Mouse (Mus musculus) stomach, embryonic 15.5 days (tissue): Measurements from ENCODE around the gene Zfp276. TPM values are rescaled to one million over a fixed set of nuclear protein-coding genes. Genes with fewer than 3 reads are reported as not detected.
"Not testable (repeated sequence)": the region's sequence is repeated elsewhere in the genome, so short reads cannot be mapped to it uniquely, and the experiment has no call there.

ENCODE experiments used
- ATAC-seq: fragments of 200-750 bp; cut with Nextera tagmentation; 2 replicates; pipeline ENCODE4 v1.8.0; 2017; ENCODE audit warnings: low read depth, moderate number of reproducible peaks, moderate TSS enrichment; ENCODE audit not compliant: insufficient read depth, low FRiP score
- H3K27ac ChIP-seq: fragments of 300-500 bp; sonication (generic); 2 replicates; pipeline ENCODE4 v1.5.1; 2015; ENCODE audit warnings: mild to moderate bottlenecking, inconsistent platforms
- H3K27me3 ChIP-seq: fragments of 300-500 bp; sonication (generic); replicated peaks from 2 replicates; pipeline ENCODE4 v1.6.1; 2015; ENCODE audit warnings: inconsistent platforms
- H3K36me3 ChIP-seq: fragments of 300-500 bp; sonication (generic); 2 replicates; pipeline ENCODE4 v1.6.1; 2015; ENCODE audit warnings: inconsistent platforms
- H3K4me1 ChIP-seq: fragments of 300-500 bp; sonication (generic); 2 replicates; pipeline ENCODE4 v1.6.1; 2015; ENCODE audit warnings: inconsistent platforms
- H3K4me2 ChIP-seq: fragments of 300-500 bp; sonication (generic); 2 replicates; pipeline ENCODE4 v1.6.1; 2015; ENCODE audit warnings: mild to moderate bottlenecking, inconsistent platforms
- H3K4me3 ChIP-seq: fragments of 300-500 bp; sonication (generic); replicated peaks from 2 replicates; pipeline ENCODE4 v1.5.1; 2015; ENCODE audit warnings: inconsistent platforms
- H3K9ac ChIP-seq: fragments of 300-500 bp; sonication (generic); 2 replicates; pipeline ENCODE4 v1.6.1; 2015; ENCODE audit warnings: inconsistent platforms
- H3K9me3 ChIP-seq: fragments of 300-500 bp; sonication (generic); 2 replicates; pipeline ENCODE4 v1.6.1; 2016; ENCODE audit warnings: inconsistent platforms
- WGBS: fragments of 180-500 bp; shearing (Covaris S2); methylation state at CpG from one replicate; pipeline ENCODE4 v1.1.7; 2015; 5-methylcytosine and 5-hydroxymethylcytosine counted together
- polyA plus RNA-seq: library from polyadenylated mRNA; unstranded; fragments of >200 nt; fragmentation: Nextera tagmentation; extraction: Ambion mirVana; gene quantifications from 2 replicates; pipeline ENCODE4 v1.2.1, GENCODE M21; 2015

The Zfp276 gene
- polyA plus RNA-seq, 1 experiment from 2014 or later: 21.0 TPM

- no peak for ATAC-seq
- WGBS: 64% methylated on average over 7 of the region's 7 CpGs
- H3K9ac ChIP-seq: no peak overlapping the region
- H3K4me1 ChIP-seq: no peaks in the 10 kb centered on the region
- no peaks in the 10 kb centered on the region for H3K9me3 ChIP-seq
- H3K36me3 ChIP-seq: peaks cover 3% of the 10 kb centered on the region; the same call in 1 of the 2 replicates
- H3K27me3 ChIP-seq: no peaks in the 10 kb centered on the region
- H3K4me3 ChIP-seq: no peak overlapping the region
- H3K4me2 ChIP-seq: no peak overlapping the region
- no peak overlapping the region for H3K27ac ChIP-seq
Observed at GRCm38 (mm10) chr8:123278445-123278844, 24.4 kb downstream of the Zfp276 start.

GRCm38 (mm10) chr8:123279828-123280227 is 25.8 kb downstream of the Zfp276 start:
- 91% methylated on average over 4 of the region's 4 CpGs for WGBS
- Histone ChIP-seq H3K36me3 (peaks cover 3% of the 10 kb centered on the region; the same call in 1 of the 2 replicates), H3K27ac (no peak overlapping the region), H3K9me3 (no peaks in the 10 kb centered on the region), H3K4me2 (no peak overlapping the region), H3K9ac (no peak overlapping the region), H3K4me3 (no peak overlapping the region), H3K4me1 (no peaks in the 10 kb centered on the region), H3K27me3 (no peaks in the 10 kb centered on the region)
- no peak for ATAC-seq

- no peaks in the 10 kb centered on the region for H3K27me3 ChIP-seq
- H3K9me3 ChIP-seq: no peaks in the 10 kb centered on the region
- H3K27ac ChIP-seq: no peak overlapping the region
- H3K4me2 ChIP-seq: no peak overlapping the region
- H3K36me3 ChIP-seq: peaks cover 3% of the 10 kb centered on the region; the same call in 1 of the 2 replicates
- no peak overlapping the region for H3K9ac ChIP-seq
- ATAC-seq: no peak
- 88% methylated on average over 13 of the region's 13 CpGs for WGBS
- no peak overlapping the region for H3K4me3 ChIP-seq
- H3K4me1 ChIP-seq: no peaks in the 10 kb centered on the region
Observed at GRCm38 (mm10) chr8:123280302-123281094, 26.5 kb downstream of the Zfp276 start.

GRCm38 (mm10) chr8:123282994-123283393 is 29.0 kb downstream of the Zfp276 start:
- 90% methylated on average over 5 of the region's 6 CpGs for WGBS
- H3K9ac ChIP-seq, H3K27me3 ChIP-seq, H3K4me3 ChIP-seq, H3K4me1 ChIP-seq, ATAC-seq, H3K27ac ChIP-seq, H3K4me2 ChIP-seq, H3K36me3 ChIP-seq, H3K9me3 ChIP-seq: not testable (repeated sequence)

- Histone ChIP-seq H3K36me3 (0 out of 2 replicates have a peak, but pooled peaks cover 10% of the 10 kb centered on the region), H3K4me3 (no peak overlapping the region), H3K9me3 (no peaks in the 10 kb centered on the region), H3K9ac (no peak overlapping the region), H3K27me3 (no peaks in the 10 kb centered on the region), H3K4me2 (no peak overlapping the region), H3K4me1 (no peaks in the 10 kb centered on the region), H3K27ac (no peak overlapping the region)
- ATAC-seq: no peak
- WGBS: 83% methylated on average over 7 of the region's 7 CpGs
Observed at GRCm38 (mm10) chr8:123283991-123284390, 30.0 kb downstream of the Zfp276 start.

GRCm38 (mm10) chr8:123284493-123284892 is 30.5 kb downstream of the Zfp276 start:
- Histone ChIP-seq H3K4me2 (no peak overlapping the region), H3K27me3 (no peaks in the 10 kb centered on the region), H3K9ac (no peak overlapping the region), H3K9me3 (no peaks in the 10 kb centered on the region), H3K36me3 (0 out of 2 replicates have a peak, but pooled peaks cover 10% of the 10 kb centered on the region), H3K4me1 (no peaks in the 10 kb centered on the region), H3K27ac (no peak overlapping the region), H3K4me3 (no peak overlapping the region)
- 88% methylated on average over 5 of the region's 5 CpGs for WGBS
- no peak for ATAC-seq

- H3K4me1 ChIP-seq: no peaks in the 10 kb centered on the region
Observed at GRCm38 (mm10) chr8:123287362-123287761, 33.4 kb downstream of the Zfp276 start.

GRCm38 (mm10) chr8:123290166-123290565 is 36.2 kb downstream of the Zfp276 start:
- WGBS: 73% methylated on average over 4 of the region's 4 CpGs
- ATAC-seq: no peak

More at GRCm38 (mm10) chr8:123287362-123287761, 33.4 kb downstream of the Zfp276 start:
- no peak overlapping the region for H3K9ac ChIP-seq
- 94% methylated on average over 17 of the region's 17 CpGs for WGBS
- no peaks in the 10 kb centered on the region for H3K27me3 ChIP-seq
- no peak overlapping the region for H3K27ac ChIP-seq
- H3K9me3 ChIP-seq: no peaks in the 10 kb centered on the region
- 0 out of 2 replicates have a peak, but pooled peaks cover 8% of the 10 kb centered on the region for H3K36me3 ChIP-seq
- H3K4me2 ChIP-seq: no peak overlapping the region
- no peak for ATAC-seq
- no peak overlapping the region for H3K4me3 ChIP-seq

GRCm38 (mm10) chr8:123290679-123291078 is 36.7 kb downstream of the Zfp276 start:
- ATAC-seq: no peak
- no peak overlapping the region for H3K4me3 ChIP-seq
- WGBS: 95% methylated on average over 8 of the region's 8 CpGs
- no peaks in the 10 kb centered on the region for H3K4me1 ChIP-seq
- H3K36me3 ChIP-seq: peaks cover 11% of the 10 kb centered on the region; the same call in 1 of the 2 replicates
- no peak overlapping the region for H3K4me2 ChIP-seq
- no peaks in the 10 kb centered on the region for H3K9me3 ChIP-seq
- no peak overlapping the region for H3K9ac ChIP-seq
- no peaks in the 10 kb centered on the region for H3K27me3 ChIP-seq
- H3K27ac ChIP-seq: no peak overlapping the region

More at GRCm38 (mm10) chr8:123290166-123290565, 36.2 kb downstream of the Zfp276 start:
- no peaks in the 10 kb centered on the region for H3K9me3 ChIP-seq
- H3K4me1 ChIP-seq: no peaks in the 10 kb centered on the region
- no peak overlapping the region for H3K4me2 ChIP-seq
- no peaks in the 10 kb centered on the region for H3K27me3 ChIP-seq
- H3K36me3 ChIP-seq: peaks cover 8% of the 10 kb centered on the region; the same call in 1 of the 2 replicates
- no peak overlapping the region for H3K4me3 ChIP-seq
- H3K9ac ChIP-seq: no peak overlapping the region
- no peak overlapping the region for H3K27ac ChIP-seq

- H3K36me3 ChIP-seq: peaks cover 15% of the 10 kb centered on the region
- H3K4me1 ChIP-seq: no peaks in the 10 kb centered on the region
- H3K9ac ChIP-seq: no peak overlapping the region
- ATAC-seq: no peak
- no peak overlapping the region for H3K27ac ChIP-seq
- H3K4me3 ChIP-seq: no peak overlapping the region
- H3K4me2 ChIP-seq: no peak overlapping the region
- H3K27me3 ChIP-seq: no peaks in the 10 kb centered on the region
- WGBS: 85% methylated on average over 8 of the region's 8 CpGs
- no peaks in the 10 kb centered on the region for H3K9me3 ChIP-seq
Observed at GRCm38 (mm10) chr8:123291716-123292115, 37.7 kb downstream of the Zfp276 start.

- H3K36me3 ChIP-seq: peaks cover 15% of the 10 kb centered on the region
- no peaks in the 10 kb centered on the region for H3K27me3 ChIP-seq
- ATAC-seq: no peak
- no peak overlapping the region for H3K27ac ChIP-seq
- no peak overlapping the region for H3K4me2 ChIP-seq
- H3K4me1 ChIP-seq: no peaks in the 10 kb centered on the region
- H3K9me3 ChIP-seq: no peaks in the 10 kb centered on the region
- WGBS: 87% methylated on average over 3 of the region's 3 CpGs
- H3K4me3 ChIP-seq: no peak overlapping the region
- no peak overlapping the region for H3K9ac ChIP-seq
Observed at GRCm38 (mm10) chr8:123292281-123292680, 38.3 kb downstream of the Zfp276 start.

GRCm38 (mm10) chr8:123292785-123293184 is 38.8 kb downstream of the Zfp276 start:
- H3K36me3 ChIP-seq: peaks cover 13% of the 10 kb centered on the region
- no peak for ATAC-seq

More at GRCm38 (mm10) chr8:123292785-123293184, 38.8 kb downstream of the Zfp276 start:
- Histone ChIP-seq H3K4me3 (no peak overlapping the region), H3K27me3 (no peaks in the 10 kb centered on the region), H3K4me2 (no peak overlapping the region), H3K9me3 (no peaks in the 10 kb centered on the region), H3K27ac (no peak overlapping the region), H3K4me1 (no peaks in the 10 kb centered on the region), H3K9ac (no peak overlapping the region)
- WGBS: 85% methylated on average over 2 of the region's 2 CpGs
